Mouse (Mus musculus) midbrain, embryonic 10.5 days (tissue): ENCODE data around the gene Cald1. TPM values are rescaled to one million over a fixed set of nuclear protein-coding genes. Genes with fewer than 3 reads are reported as not detected.

Experiments
- DNase-seq: peaks from one replicate; pipeline ENCODE4 v3.0.0-alpha.2; 2017; ENCODE audit warnings: low spot score
- H3K27ac ChIP-seq: fragments of 300-500 bp; sonication (generic); replicated peaks from 2 replicates; pipeline ENCODE4 v1.5.1; 2016; ENCODE audit warnings: mild to moderate bottlenecking
- H3K27me3 ChIP-seq: fragments of 300-500 bp; sonication (generic); 2 replicates; pipeline ENCODE4 v1.6.1; 2016; ENCODE audit warnings: low read depth, mild to moderate bottlenecking; ENCODE audit not compliant: poor library complexity, severe bottlenecking
- H3K36me3 ChIP-seq: fragments of 300-500 bp; sonication (generic); 2 replicates; pipeline ENCODE4 v1.6.1; 2016; ENCODE audit warnings: mild to moderate bottlenecking, moderate library complexity
- H3K4me1 ChIP-seq: fragments of 300-500 bp; sonication (generic); 2 replicates; pipeline ENCODE4 v1.6.1; 2016
- H3K4me3 ChIP-seq: fragments of 300-500 bp; sonication (generic); 2 replicates; pipeline ENCODE4 v1.5.1; 2016; ENCODE audit warnings: mild to moderate bottlenecking, moderate library complexity
- H3K9me3 ChIP-seq: fragments of 300-500 bp; sonication (generic); replicated peaks from 2 replicates; pipeline ENCODE4 v1.6.1; 2016; ENCODE audit warnings: mild to moderate bottlenecking
- WGBS: fragments of 180-500 bp; shearing (Covaris S2); methylation state at CpG from one replicate; pipeline ENCODE4 v1.1.7; 2016; 5-methylcytosine and 5-hydroxymethylcytosine counted together
- polyA plus RNA-seq: library from polyadenylated mRNA; unstranded; fragments of >200 nt; fragmentation: Nextera tagmentation; extraction: Ambion mirVana; gene quantifications from 2 replicates; pipeline ENCODE4 v1.2.1, GENCODE M21; 2016

The Cald1 gene
- 143 and 152 TPM in 2 replicates for polyA plus RNA-seq

DNA sequence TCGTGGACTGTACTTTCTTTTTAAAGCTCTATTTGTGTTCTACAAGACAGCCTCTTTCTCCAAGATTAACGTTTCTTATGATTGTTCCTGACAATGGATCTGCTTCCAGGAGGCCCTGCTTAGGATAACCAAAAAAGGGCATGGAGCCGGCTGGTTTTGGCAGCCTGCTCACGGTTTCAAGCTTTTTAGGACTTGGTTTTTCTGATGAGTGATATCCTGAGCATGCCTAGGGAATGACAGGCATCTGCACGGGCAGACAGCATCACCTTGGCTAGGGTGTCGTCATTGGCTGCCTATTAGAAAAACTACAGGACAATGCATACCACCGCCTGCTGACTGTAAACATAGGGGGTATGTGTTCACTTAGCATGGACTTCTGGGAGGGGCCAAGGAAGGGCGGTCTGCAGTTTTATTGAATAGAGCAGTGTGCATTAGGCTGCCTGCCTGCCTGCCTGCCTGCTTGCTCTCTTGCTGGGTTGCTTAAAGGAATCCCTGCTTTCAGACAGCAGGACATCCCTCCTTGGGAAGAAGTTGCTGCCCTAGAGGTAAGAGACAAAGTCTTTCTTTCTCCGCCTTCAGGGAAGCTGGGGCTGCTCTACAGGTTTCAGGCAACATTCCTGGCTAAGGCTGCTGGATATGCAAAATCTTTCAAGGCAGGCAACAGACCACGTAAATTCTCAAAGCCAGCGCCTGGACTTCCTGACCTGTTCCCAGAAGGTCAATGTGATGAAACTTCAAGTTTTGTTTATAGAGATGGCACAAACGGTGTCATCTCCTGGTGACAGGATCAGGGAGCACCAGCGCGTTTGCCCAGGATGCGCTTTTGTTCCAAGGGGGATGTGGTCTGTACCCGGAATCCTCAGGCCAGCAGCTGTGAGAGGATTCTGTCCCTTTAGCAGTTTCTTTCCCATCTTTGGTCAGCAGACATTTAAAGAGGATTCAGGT is at the start of gene Cald1:
TSS of gene Cald1 (plus strand) at position 380 of the 945 bp plus-strand sequence.
- Histone ChIP-seq H3K36me3 (no peaks in the 10 kb centered on the region), H3K27me3 (no peaks in the 10 kb centered on the region; the same call in 1 of the 2 replicates), H3K4me3 (peak within 1 kb of the TSS; percentile 40), H3K27ac (peak within 1 kb of the TSS; percentile 53), H3K9me3 (no peaks in the 10 kb centered on the region), H3K4me1 (peaks cover 26% of the 10 kb centered on the region)
- peak; percentile 51 for DNase-seq
- WGBS, result 6% methylated on average over 16 of the region's 16 CpGs

DNA sequence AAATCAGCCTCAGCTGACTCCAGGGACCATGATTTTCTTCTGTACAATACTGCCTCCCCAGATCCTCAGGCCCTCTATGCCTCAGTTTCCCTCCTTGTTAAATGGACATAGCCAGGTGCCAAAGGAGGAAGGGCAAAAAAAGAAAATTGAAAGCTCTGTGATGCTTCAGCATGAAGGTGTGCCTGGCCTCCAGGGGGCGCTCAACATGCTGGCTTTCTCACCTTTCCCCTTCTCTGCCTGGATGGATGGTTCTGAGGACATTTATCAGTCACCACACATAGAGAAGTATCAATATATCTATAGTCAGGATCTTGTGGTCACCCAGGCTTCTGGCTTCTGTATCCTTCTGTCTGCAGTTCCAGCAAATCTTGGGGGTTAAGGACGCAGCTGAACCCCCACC is 49.3 kb upstream of the Cald1 start:
- peak; percentile 58 for DNase-seq
- WGBS, result 37% methylated on average over 2 of the region's 2 CpGs

GRCm38 (mm10) chr6:34552489-34553157 is 45.7 kb upstream of the Cald1 start:
- 87% methylated on average over 4 of the region's 4 CpGs for WGBS
- DNase-seq, result no peak
- H3K27me3 ChIP-seq, result no peaks in the 10 kb centered on the region

More for the DNA sequence above, 49.3 kb upstream of the Cald1 start:
- H3K4me3 ChIP-seq, result no peak overlapping the region
- no peaks in the 10 kb centered on the region for H3K36me3 ChIP-seq
- peaks cover 3% of the 10 kb centered on the region for H3K4me1 ChIP-seq
- H3K27me3 ChIP-seq, result no peaks in the 10 kb centered on the region
- H3K27ac ChIP-seq, result no peak overlapping the region
- no peaks in the 10 kb centered on the region for H3K9me3 ChIP-seq

DNA sequence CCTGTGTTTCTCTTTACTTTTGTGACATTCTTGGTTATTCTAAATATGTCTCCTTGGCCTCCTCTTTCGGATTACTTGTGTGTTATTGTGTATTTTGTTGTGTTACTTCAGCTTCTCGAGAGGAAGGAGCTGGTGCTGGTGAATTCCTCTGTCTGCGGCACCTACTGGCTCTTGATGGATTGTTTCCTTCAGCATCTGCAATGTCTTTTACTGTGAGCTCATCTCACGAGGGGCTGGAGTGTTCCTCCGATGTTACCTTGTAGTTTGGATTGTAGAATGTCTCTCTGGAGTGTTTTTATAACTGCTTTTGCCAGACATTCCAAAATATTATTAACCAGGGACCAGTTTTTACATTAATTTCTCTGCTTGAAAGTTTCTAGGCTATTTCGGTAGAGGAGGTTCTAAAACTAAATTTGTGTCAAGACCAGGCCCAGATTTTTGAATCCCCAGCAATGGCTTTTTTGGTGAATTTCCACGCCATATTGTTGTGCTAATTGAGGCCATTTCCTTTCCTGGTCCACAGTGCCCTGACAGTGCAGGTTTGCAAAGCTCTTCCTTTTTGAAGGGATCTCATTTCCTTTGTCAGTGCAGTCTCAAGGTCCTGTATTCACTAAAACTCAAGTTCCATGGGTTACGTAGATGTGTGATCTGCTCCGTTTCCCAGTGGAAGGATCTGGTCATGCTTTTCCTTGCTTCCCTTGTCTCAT is 43.9 kb upstream of the Cald1 start:
- Histone ChIP-seq H3K27me3 (no peaks in the 10 kb centered on the region), H3K4me1 (peaks cover 3% of the 10 kb centered on the region; the same call in 1 of the 2 replicates), H3K4me3 (no peak overlapping the region), H3K36me3 (no peaks in the 10 kb centered on the region), H3K27ac (no peak overlapping the region), H3K9me3 (no peaks in the 10 kb centered on the region)
- WGBS, result 89% methylated on average over 9 of the region's 9 CpGs
- DNase-seq, result no peak

More at GRCm38 (mm10) chr6:34552489-34553157, 45.7 kb upstream of the Cald1 start:
- Histone ChIP-seq H3K27ac (no peak overlapping the region), H3K9me3 (no peaks in the 10 kb centered on the region), H3K4me3 (no peak overlapping the region), H3K36me3 (no peaks in the 10 kb centered on the region), H3K4me1 (peaks cover 3% of the 10 kb centered on the region; the same call in 1 of the 2 replicates)

- no peak overlapping the region for H3K4me3 ChIP-seq
- peaks cover 3% of the 10 kb centered on the region; the same call in 1 of the 2 replicates for H3K4me1 ChIP-seq
- no peaks in the 10 kb centered on the region for H3K27me3 ChIP-seq
- H3K9me3 ChIP-seq, result no peaks in the 10 kb centered on the region
- H3K27ac ChIP-seq, result no peak overlapping the region
- WGBS, result 94% methylated on average over 4 of the region's 4 CpGs
- DNase-seq, result no peak
- H3K36me3 ChIP-seq, result no peaks in the 10 kb centered on the region
These were observed 38.8 kb upstream of the Cald1 start for GRCm38 (mm10) chr6:34559521-34559920.

GRCm38 (mm10) chr6:34565176-34565880 is 33.0 kb upstream of the Cald1 start:
- no peaks in the 10 kb centered on the region for H3K36me3 ChIP-seq
- no peak overlapping the region for H3K4me3 ChIP-seq
- no peak overlapping the region for H3K27ac ChIP-seq
- H3K9me3 ChIP-seq, result no peaks in the 10 kb centered on the region
- no peak for DNase-seq
- H3K27me3 ChIP-seq, result no peaks in the 10 kb centered on the region
- WGBS, result 84% methylated on average over 7 of the region's 7 CpGs
- H3K4me1 ChIP-seq, result no peaks in the 10 kb centered on the region

DNA sequence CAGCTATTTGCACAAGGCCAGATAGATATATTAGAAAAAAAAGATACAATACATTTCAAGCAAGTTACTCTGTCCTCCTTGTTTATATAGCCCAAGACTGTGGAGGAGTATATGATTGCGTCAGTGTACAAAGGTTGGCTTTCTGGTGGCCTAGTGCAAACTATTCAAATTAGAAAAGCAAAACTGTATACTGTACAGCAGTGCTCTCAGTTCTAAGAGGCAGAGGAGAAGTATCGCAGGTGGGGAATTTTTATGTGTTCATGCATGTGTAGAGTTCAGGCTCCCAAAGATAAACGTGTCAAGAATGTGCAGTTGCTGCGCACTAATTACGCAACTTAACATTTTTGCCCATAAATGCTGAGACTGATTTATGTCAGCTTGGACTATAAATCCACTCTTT is 31.0 kb upstream of the Cald1 start:
- H3K36me3 ChIP-seq, result no peaks in the 10 kb centered on the region
- no peak for DNase-seq
- H3K9me3 ChIP-seq, result no peaks in the 10 kb centered on the region
- no peak overlapping the region for H3K4me3 ChIP-seq
- no peaks in the 10 kb centered on the region for H3K27me3 ChIP-seq
- H3K27ac ChIP-seq, result no peak overlapping the region
- 95% methylated on average over 5 of the region's 5 CpGs for WGBS
- no peaks in the 10 kb centered on the region for H3K4me1 ChIP-seq

DNA sequence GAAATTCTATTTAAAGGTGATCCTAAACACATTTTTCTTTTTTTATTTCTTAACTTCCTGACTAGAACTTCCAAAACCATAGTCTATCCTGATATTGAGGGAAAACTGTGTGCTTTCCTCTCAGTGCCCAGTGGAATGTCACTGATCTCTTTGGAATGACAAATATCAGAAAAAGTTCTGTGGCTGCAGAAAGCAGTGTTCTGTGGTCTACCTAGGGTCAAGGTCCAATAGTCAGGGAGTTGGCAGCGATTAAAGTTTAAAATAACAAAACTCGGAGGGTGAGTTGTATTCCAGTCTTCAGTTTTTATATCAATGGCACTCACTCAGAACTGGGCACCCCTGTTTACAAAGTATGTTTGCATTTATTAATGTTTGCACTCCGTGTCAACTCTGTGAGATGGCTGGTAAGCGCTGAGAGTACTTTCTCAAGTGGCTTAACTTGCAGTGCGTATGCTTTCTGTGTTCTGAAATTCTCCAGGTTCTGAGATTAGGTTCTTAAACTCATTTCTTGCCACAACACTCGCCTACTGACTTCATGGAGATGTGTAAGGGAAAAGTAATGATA is 18.7 kb upstream of the Cald1 start:
- no peak overlapping the region for H3K4me3 ChIP-seq
- H3K4me1 ChIP-seq, result no peaks in the 10 kb centered on the region
- no peaks in the 10 kb centered on the region for H3K9me3 ChIP-seq
- H3K27me3 ChIP-seq, result no peaks in the 10 kb centered on the region
- H3K36me3 ChIP-seq, result no peaks in the 10 kb centered on the region
- WGBS, result 88% methylated on average over 6 of the region's 6 CpGs
- H3K27ac ChIP-seq, result no peak overlapping the region
- no peak for DNase-seq

DNA sequence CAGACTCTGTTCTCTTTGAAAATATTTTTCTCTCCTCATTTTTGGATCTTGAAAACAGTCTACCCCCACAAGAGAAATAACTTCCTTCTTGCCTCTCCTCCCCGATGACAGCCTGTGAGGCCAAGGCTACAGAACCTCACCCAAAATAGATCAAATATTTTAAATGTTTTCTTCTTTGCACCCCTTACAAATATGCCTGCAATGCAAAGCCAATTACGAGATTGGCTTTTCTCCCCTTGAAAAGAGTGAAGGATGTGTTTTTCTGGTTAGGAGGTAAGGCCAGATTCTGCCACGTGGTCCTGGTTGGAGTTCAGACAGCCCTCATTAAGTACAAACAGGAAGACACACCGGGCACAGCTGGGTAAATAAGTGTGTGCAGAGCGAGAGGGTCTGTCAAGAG is 14.9 kb upstream of the Cald1 start:
- no peak overlapping the region for H3K27ac ChIP-seq
- no peak overlapping the region for H3K4me3 ChIP-seq
- no peaks in the 10 kb centered on the region for H3K9me3 ChIP-seq
- no peaks in the 10 kb centered on the region for H3K36me3 ChIP-seq
- no peaks in the 10 kb centered on the region for H3K4me1 ChIP-seq
- no peaks in the 10 kb centered on the region for H3K27me3 ChIP-seq
- DNase-seq, result no peak
- WGBS, result 67% methylated on average over 5 of the region's 5 CpGs

DNA sequence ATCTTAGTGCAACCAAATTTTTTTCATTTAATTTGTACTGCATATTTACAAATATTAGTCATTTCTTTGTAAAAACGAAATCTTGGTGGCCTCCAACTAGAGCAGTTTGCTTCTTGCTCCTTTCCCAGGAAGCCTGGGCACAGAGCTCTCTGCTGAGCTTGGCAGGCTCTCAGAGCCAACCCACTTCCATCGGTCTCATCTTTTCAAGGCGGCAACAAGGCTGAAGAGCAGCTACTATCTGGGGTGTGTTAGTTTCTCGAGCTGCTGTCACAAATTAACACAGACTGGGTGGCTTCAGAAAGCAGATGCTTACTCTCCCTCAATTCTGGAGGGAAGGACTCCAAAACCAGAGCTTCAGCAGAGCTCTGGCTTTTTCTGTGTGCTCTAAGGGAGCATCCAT is 10.2 kb upstream of the Cald1 start:
- H3K4me1 ChIP-seq, result no peaks in the 10 kb centered on the region
- WGBS, result 80% methylated on average over 4 of the region's 4 CpGs
- no peak for DNase-seq
- 0 out of 2 replicates have a peak, but pooled peaks cover 3% of the 10 kb centered on the region for H3K9me3 ChIP-seq
- no peaks in the 10 kb centered on the region for H3K36me3 ChIP-seq
- no peak overlapping the region for H3K27ac ChIP-seq
- no peak overlapping the region for H3K4me3 ChIP-seq
- no peaks in the 10 kb centered on the region for H3K27me3 ChIP-seq

DNA sequence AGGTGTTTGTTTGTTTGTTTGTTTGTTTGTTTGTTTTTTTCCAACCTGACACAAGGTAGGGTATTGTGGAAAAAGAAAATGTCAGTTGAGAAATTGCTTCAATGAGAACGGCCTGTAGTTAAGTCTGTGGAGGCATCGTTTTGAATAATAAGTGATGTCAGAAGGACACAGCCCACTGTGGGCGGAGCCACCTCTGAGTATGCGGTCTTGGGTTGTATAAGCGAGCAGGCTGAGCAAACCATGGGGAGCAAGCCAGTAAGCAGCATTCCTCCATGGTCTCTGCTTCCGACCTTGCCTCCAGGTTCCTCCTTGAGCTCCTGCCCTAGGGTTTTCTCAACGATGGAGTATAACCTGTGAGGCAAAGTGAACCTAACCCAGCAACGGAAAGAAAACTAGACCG is 7.6 kb upstream of the Cald1 start:
- Histone ChIP-seq H3K9me3 (0 out of 2 replicates have a peak, but pooled peaks cover 3% of the 10 kb centered on the region), H3K36me3 (no peaks in the 10 kb centered on the region), H3K4me3 (no peak overlapping the region), H3K27me3 (no peaks in the 10 kb centered on the region), H3K27ac (no peak overlapping the region), H3K4me1 (no peaks in the 10 kb centered on the region)
- DNase-seq, result no peak
- 92% methylated on average over 9 of the region's 9 CpGs for WGBS

GRCm38 (mm10) chr6:34593353-34593752 is 4.9 kb upstream of the Cald1 start:
- Histone ChIP-seq H3K4me3 (no peak overlapping the region), H3K27ac (no peak overlapping the region), H3K36me3 (no peaks in the 10 kb centered on the region), H3K4me1 (peaks cover 17% of the 10 kb centered on the region), H3K9me3 (0 out of 2 replicates have a peak, but pooled peaks cover 3% of the 10 kb centered on the region), H3K27me3 (no peaks in the 10 kb centered on the region)
- 84% methylated on average over 1 of the region's 1 CpGs for WGBS
- no peak for DNase-seq
